Mouse (Mus musculus): ENCODE measurements around the gene Gm17364.

- TF ChIP-seq CTCF (IDR thresholded peaks at IDR 0.05; ENCODE audit: low read depth) (peak; percentile 95), EP300 (IDR thresholded peaks at IDR 0.05; ENCODE audit: low read depth) (no peak)
Observed at GRCm38 (mm10) chr13:41302716-41303115, 28.9 kb upstream of the Gm17364 start.

All from heart, postnatal 0 days (tissue).